Mouse (Mus musculus): ENCODE data around the gene Hnrnpm.
A peak's percentile ranks its signal among the peaks of the same experiment; 100 is the strongest.
"Not testable (repeated sequence)": the region's sequence is repeated elsewhere in the genome, so short reads cannot be mapped to it uniquely, and the experiment has no call there.

Gene Hnrnpm

DNA sequence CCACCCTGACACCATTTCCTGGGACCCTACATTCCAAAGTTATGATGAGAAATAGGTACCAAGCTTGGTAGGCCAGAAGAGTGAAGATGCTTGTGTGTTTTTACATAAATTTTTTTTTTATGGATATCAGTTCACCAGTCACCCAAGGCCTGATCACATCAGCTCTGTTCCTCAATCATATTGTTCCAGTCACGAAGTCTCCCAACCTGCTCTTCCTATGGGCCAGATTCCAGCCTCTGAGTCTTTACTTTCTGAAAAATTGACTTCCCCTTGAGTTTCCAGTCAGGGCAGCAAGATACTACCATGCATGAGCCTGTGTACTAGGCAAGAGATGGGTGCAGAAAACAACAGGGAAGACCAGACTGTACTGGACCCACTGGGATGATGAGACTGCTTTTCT lies at the start of gene Hnrnpm:
Gene Hnrnpm (minus strand): TSS at position 101 of the 400 bp plus-strand sequence.
- no peak for DNase-seq (ENCODE audit: low spot score in 2 of 2)

DNA sequence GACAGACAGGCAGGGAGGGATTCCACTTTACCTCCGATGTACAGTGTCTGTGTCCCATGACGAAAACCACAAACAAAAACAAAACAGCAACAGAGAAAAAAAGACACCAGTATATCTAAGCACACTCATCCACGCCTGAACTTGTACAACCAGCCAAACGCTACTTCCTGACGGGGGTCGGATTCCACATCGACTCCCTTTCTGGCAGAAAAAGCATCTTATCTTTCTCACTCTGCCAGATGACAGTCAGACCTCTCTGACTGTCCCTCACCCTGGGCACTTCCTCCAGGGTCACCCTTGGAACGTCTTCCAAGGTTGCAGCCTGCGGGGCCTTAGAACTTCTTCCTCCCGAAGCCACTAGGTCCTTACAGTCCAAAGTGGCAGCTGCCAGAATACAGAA lies 46.9 kb upstream of the Hnrnpm start:
- not testable (repeated sequence) for DNase-seq (ENCODE audit: low spot score in 2 of 2)

DNA sequence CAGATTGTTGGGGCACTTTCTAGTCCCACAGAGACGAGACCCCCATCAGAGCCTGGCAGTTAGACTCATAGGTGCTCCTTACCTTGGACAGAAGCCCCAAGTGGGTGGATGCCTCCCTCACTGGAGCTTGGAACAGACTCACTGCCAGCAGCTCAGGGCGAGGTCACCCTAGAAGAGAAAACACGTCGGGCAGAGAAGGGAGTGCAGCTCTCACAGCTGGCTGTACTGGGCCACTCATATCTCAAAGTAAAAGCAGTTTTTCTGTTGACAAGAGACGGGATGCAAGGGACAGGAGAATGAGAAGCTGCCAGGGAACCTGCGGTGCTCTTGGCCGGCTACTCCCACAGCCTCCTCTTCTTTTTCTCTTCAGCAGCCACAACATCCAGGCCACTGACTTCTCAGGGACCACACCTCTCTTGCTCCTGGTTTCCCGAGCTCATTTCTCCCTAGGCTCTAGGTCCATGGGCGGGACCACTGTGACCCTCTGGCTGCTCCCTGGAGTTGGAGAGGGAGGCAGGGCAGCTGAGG lies 46.0 kb upstream of the Hnrnpm start:
- not testable (repeated sequence) for DNase-seq (ENCODE audit: low spot score in 2 of 2)

DNA sequence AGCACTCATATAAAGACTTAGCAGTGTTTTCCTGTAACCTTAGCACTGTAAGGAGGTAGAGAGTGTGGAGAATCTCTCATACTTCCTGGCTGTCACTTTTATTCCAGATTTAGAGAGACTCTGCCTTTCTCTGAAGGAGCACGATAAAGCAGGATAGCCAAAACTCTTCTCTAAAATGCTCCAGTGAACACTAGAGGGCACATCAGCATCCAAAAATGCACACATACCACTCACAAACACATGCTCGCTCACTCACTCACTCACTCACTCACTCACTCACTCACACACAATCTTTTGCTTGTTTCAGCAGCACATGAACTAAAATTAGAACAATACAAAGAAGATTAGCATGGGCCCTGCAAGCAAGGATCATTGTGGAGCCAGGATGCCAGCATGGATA lies 42.6 kb upstream of the Hnrnpm start:
- DNase-seq (ENCODE audit: low spot score in 2 of 2): no peak

DNA sequence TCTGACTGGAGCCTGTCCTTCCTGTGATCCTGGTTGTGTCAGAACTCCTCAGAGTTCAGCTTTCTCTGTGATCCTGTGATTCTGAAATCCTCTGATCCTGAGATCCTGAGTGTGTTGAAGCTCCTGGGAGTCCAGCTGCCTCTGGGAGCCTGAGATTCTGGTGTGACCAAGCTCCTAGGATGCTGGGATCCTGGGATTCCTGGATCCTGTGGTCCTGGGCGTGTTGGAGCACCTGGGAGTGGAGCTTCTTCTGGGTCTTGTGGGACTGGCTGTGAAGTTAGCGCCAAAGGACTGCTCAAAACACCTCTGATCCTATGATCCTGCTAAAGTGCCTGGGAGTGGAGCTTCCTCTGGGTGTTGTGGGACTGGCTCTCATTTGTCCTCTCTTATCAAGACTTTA lies 41.7 kb upstream of the Hnrnpm start:
- no peak for DNase-seq (ENCODE audit: low spot score in 2 of 2)

DNA sequence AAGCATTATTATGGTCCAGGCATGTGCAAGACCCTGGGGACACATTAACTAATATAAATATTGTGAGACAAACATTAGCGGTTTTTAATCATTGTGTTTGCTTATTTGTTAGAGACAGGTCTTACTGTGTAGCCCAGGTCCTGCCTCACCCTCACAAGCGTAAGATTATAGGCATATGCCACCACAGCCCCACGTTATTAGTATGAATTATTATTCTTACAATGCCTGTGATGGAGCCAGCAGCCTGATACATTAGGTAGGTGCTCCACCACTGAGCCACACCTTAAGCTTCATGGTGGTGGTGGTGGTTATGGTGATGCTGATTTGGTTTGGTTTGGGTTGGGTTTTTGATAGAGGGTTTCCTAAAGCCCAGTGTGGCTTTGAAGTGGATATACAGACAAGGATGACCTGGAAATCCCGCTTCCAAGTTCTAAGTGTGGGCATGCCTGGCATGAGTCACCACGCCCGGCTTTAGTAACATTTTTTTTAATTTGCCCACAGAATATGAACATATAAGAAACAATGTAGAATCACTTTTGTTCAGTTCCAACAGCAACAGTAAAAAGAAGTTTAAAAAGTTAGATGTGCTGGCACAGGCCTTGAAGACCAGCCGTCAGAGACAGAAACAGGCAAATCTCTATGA lies 33.2 kb upstream of the Hnrnpm start:
- no peak for DNase-seq (ENCODE audit: low spot score in 2 of 2)

DNA sequence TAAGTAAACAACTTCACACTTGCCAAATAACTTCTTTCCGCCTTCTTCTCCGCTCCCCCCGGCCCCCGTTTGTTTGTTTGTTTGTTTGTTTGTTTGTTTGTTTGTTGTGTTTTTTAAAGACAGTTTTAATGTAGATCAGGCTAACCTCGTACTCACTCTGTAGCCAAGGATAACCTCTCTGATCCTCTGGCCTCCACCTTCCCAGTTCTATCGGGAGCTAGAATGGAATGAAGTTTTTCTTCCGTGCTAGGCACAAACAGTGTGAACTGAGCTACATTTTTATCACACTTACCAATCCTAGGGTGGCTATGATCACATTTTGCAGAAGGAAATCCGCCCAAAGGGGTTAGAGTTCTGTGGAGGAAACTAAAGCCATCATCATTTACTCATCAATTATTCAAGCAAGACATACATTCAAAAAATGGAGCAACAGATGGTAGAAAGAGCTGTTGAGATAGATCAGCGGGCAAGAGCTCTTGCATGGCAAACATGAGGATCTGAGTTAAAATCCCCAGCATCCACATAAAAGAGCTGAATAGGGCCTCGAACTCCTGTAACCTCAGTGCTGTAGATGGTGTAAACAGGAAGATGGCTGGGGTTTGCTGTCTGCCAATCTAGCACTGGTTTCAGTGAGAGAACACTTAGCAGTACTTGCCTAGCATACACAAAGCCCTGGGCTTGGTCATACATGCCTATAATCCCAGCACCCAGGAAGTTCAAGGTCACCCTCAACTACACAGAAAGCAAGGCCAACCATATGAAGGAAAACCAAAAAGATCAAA lies 32.5 kb upstream of the Hnrnpm start:
- DNase-seq (ENCODE audit: low spot score in 2 of 2): no peak

DNA sequence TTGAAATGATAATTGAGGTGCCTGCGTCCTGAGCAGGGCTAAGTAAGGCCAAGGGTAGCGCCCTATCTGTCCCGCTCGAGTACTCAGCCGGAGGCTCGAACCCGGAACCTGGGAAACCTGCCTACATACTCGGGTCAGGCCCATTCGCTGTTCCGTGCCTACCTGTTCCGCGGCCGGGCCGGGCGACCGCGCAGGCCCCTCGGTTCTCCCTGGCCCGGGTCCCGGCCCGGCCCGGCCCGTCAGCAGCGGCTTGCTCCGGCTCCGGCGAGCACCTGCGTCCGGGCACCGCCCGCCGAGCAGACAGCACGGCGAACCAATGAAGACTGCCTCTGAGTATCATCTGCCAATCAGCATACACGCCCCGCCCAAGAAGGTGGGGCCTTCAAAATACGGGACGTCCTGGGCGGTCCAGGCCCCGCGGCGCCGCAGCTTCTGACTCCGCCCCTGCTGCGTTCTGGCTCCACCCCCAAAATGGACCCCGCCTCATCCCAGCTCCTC lies 31.8 kb upstream of the Hnrnpm start, which contains the start of gene March2:
Gene March2 (minus strand): TSS at position 287 of the 498 bp plus-strand sequence.
- DNase-seq (ENCODE audit: low spot score in 2 of 2): peak; percentile 96

DNA sequence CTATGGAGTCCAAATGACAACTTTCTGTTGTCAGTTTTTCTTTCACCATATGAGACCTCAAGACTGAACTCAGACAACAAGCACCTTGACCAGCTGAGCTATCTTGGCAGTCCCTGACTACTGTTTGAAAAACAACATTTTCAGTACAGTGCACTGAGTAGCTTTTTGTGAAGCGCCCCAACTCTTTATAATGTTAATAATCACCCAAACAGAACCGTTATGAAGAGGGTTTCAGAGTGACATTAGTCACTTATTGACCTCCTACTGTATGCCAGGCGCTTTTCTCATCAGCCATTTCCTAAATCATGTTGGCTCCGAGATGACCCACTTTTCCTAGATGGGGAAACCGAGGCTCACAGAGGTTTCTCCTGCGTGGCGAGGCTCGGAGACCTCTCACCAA lies 31.3 kb upstream of the Hnrnpm start:
- no peak for DNase-seq (ENCODE audit: low spot score in 2 of 2)

DNA sequence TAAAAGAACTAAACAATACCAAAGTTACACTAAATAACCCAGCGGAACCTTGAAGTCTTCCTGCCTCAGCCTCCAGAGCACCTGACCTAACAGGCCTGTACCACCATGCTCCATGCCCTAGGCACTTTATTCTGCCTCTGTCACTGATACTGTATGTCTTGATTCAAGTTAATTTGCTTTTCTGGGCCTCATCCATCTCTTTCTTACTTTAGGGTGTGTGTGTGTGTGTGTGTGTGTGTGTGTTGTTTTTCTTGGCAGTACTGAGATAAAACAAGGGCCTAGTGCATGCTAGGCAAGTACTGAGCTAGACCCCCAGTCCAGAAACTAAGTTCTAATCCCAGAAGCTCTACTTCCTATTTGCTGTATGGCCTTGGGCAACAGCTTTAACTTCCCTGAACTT lies 30.6 kb upstream of the Hnrnpm start:
- DNase-seq (ENCODE audit: low spot score in 2 of 2): no peak

DNA sequence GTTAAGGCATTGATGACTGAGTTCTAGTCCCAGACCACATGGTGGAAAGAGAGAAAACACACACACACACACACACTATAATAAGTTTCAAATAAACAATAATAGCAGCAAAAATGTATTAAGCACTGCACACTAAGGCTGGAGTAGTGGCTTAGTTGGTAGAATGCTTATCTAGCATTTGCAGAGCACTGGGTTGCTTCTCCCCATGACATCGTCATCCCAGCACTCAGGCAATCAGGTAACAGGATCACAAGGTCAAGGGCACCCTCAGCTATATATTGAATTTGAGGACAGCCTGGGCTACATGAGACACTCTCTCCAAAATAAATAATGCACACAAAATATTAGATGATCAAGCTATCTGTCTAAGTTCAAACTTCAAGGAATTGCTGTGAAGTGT lies 28.1 kb upstream of the Hnrnpm start:
- no peak for DNase-seq (ENCODE audit: low spot score in 2 of 2)

DNA sequence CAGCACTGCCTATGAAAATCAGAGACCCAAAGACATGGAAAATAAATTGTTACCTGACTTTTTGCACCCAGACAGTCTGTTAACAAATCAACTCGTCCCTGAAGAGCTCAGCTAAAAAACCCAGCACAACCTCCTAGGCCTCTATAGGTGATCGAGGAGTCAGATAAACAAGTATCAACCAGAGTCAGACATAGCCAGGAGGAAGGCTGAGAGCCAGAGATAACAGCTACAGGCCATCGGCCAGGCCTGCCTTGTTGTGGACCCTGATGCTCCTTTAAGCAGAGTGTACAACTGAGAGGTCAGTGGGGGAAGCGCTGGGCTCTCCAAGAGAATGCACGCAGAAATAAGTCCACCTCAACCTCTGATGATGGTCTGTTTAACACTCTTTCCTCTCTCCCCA lies 26.6 kb upstream of the Hnrnpm start:
- DNase-seq (ENCODE audit: low spot score in 2 of 2): no peak

DNA sequence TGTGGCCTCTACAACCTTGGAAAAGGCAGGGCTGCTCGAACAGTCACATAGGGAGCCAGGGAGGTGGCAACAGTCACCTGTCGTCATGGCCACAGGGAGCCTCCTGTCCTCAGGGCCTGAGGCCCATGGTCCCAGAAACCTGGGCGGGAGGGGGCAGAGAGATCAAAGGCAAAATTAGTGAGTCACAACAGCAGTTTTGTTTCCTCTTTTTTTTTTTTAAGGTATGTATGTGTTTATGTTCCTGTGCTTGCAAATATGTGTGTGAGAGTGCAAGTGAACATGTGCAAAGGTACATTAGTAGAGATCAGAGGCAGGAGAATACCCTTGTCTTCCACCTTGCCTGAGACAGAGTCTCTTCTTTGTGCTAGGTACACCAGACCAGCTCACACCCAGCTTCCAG lies 23.2 kb upstream of the Hnrnpm start:
- no peak for DNase-seq (ENCODE audit: low spot score in 2 of 2)

DNA sequence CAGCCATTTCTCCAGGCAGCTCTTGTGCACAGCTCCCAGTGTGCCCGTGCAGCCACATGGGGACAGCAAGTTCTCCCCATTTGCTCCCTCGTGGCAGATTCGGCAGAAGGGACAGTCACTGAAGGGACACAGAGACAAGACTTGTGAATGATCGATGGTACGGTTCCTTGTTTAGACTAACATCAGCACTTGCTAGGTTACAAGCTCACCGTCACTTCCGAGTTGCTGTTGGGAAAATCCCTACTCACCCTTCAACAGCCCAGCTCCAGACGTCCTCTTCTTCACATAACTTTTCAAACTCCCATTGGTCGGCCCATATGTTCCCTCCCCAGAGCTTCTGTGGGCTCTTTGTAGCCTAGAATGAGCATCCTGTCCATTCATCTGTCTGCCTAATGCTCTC lies 16.4 kb upstream of the Hnrnpm start:
- no peak for DNase-seq (ENCODE audit: low spot score in 2 of 2)

DNA sequence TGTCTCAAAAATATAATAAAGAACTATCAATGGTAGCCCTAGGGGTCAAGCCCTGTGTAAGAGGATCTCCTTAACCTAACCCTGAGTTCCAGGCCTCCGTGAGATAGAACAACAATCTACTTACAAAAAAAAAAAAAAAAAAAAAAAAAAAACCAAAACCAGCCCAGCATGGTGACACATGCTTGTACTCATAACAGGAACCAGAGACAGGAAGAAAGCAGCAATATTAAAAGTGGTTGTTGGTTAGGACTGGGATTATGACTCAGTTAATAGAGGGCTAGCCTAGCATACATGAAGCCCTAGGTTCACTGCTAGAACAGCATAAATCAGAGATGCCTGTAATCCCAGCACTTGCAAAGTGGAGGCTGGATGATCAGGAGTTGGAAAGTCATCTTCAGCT lies 15.5 kb upstream of the Hnrnpm start:
- DNase-seq (ENCODE audit: low spot score in 2 of 2): no peak

DNA sequence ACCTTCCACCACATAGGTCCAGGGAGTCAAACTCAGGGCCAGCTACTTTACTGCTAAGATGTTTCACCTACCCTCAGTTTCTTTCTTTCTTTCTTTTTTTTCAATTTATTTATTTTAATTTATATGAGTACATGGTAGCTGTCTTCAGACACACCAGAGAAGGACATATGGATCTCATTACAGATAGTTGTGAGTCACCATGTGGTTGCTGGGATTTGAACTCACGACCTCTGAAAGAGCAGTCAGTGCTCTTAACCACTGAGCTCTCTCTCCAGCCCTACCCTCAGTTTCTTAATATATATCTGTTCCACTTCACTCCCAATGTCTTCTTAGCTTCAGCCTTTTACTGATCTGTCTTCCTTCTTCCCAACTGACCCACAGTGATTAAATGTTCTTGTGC lies 8.8 kb upstream of the Hnrnpm start:
- DNase-seq (ENCODE audit: low spot score in 2 of 2): no peak

DNA sequence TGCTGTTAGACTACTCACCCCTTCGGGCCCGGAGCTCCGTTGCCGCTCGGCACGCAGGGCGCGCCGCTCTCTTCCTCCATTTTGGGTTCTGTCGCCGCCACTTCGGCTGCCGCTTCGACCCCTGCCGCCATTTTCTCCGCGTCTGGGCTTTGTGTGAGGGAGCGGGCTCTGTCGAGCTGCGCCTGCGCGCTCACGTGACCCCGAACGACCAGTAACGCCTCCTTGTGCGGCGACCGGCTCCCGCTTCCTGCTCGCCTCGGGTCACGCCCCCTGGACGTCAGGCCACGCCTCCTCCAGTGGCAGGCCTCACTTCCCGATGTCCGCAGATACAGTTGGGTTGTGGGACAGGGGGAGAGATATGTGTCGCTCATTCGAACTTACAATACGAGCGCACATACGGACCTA lies 1.4 kb downstream of the Hnrnpm start:
- peak; percentile 96 to 98 for DNase-seq (ENCODE audit: low spot score in 2 of 2)

DNA sequence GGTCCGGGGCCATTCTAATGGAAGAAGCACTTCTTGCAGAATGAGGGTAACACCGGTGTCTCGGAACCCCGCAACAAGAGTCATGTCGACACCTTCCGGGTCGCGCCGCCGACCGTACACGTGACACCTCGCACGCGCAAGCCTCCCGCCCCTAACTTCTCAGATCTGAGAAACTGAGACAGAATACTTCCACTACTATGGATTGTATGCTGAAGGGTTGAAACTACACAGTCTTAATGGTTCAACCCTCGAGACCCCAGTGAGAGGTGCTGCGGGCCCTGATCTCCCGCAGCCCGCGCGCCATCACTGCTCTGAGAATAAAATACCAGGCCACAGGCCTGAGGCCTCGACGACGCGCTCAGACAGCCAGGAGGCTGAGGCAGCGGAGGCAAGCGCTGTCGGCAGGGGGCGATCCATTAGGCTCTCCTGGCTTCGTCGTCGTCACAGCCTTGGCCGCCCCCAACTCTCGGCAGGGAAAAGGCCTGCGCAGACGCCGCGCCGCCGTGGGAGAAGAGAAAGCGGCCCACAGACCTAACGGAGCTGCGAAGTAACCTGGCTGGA lies 1.9 kb downstream of the Hnrnpm start:
- DNase-seq (ENCODE audit: low spot score in 2 of 2): peak; percentile 65 to 72

DNA sequence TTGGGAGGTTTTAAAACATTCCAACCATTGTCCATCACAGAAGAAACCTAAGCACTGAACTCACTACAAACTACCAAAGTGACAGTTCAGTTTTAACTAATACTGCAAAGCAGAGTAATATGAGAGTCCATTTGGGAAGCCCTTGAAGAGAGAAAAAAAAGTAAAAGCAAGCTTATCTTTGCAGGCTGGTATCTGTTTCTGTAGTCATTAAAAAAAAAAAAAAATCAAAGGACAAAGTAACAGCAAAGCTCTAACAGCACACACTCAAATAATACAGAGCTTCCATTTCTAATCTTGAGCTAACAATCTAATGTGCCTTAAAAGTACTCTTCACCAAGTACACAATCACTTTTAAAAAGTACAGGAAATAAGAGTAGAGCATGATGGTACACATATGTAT lies 4.9 kb downstream of the Hnrnpm start:
- DNase-seq (ENCODE audit: low spot score in 2 of 2): no peak

DNA sequence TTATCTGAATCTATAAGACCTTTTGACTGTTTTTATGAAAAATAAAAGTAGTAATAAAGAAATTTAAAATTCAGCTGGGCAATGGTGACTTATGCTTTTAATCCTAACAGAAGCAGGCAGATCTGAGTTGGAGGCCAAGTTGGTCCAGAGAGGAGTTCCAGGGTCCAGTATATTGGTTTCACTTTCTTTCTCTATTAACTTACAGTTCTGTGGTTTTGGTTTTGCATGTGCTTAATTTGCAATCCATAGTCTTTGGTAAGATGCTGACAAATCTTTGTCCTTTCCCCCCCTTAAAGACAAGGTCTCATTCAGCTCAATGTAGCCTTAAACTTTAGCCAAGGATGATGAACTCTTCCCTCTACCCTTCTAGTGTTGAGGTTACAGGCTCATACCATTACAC lies 7.9 kb downstream of the Hnrnpm start:
- no peak for DNase-seq (ENCODE audit: low spot score in 2 of 2)

DNA sequence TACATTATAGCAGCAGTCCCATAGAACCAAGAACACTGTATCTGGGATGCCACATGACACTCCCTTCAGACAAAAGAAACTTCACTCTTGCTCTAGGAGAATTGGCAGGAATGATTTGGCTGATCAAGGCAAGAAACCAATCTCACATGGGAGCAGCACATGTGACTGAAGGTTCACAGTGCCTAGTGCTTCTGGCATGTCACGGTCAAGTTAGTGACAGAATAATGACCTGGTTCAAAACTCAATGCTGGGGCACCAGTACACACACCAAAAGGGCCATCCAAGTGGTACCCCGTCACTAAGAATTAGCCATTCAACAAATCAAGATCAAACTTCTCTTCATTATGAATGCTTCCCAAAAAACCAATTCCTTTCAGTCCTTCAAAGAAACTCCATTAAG lies 10.6 kb downstream of the Hnrnpm start:
- no peak for DNase-seq (ENCODE audit: low spot score in 2 of 2)

DNA sequence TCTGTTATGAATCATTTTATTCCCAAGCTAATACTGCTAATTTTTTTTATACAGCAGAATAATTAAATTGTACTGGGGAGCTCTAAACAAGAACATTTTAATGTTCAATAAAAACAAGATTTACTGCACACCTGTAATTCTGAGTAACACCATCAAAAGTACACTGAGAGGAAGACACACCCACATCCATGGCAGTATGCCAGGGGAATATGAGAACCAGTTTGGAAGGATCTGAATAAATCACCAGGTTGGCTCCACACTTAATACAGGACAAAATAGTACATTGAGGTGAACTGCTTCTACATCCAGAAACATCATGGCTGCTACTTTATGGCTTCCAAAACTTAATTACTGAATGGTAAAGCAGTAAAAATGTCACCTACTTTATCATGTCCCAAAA lies 11.2 kb downstream of the Hnrnpm start:
- no peak for DNase-seq (ENCODE audit: low spot score in 2 of 2)

DNA sequence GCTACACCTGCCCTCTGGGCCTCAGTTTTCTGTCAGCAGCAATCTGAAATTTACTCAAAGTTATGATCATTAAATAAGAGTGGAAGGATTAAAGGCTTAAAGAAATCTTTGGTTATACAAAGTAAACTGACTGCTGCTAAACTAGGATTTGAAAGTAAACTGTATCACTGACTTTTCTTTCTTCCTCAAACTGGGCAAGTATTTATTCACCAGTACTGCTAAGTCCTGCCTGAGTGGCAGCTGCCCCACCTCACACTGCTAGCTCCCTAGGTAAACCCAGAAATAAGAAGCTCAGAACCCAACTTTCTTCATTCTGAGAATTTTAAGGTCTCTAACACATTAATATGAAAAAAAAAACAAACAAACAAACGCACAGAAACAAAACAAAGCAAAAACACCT lies 12.8 kb downstream of the Hnrnpm start:
- DNase-seq (ENCODE audit: low spot score in 2 of 2): no peak

Data from natural killer cell, adult 2 months (primary cell).